Mouse (Mus musculus): ENCODE measurements around the gene Rbm44.

DNA sequence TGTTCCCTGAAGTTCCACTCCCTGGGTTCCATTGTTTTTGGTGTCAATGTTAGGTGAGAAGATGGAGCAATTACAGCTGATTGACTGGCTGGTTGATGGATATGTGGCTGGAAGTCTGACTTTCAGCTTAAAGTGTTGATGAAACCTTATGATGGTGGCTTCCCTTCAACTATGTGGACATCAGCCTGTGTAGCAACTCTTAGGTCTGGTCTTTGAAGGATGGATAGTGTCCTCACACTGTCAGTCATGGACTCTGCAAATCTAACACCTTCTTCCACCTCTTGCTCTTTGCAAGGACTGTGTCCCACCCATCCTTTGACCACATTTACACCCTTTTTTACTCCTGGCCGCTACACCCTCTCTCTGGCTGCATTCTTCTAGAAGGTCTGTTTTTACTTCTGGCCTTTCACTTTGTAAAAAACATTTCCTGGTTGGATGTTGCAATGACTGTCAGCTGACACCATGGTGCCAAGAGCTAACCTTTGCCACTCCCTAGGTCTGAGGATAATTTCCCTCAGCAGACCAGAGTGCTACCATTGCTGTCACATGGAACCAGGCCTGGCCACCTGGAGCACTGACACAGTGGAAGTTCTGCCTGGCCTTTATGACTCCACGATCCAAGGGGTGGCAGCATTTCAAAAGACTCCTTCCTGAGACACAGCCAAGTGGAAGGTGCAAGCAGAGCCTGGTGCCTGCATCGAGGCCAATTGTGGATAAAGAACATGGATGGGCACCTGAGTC lies 62.6 kb downstream of the Rbm44 start:
- no peak for TF ChIP-seq GATA1 (IDR thresholded peaks at IDR 0.05; ENCODE audit: borderline replicate concordance, low read length)
- no peak for TF ChIP-seq FLI1 (IDR thresholded peaks at IDR 0.05; ENCODE audit: low read length)

All from megakaryocyte, embryonic 14.5 days (primary cell).